37 mouse cellular contexts compared by ENCODE assay signal in genomic region chr4:33074406-33074805, GRCm38 (mm10). TPM values are rescaled to one million over a fixed set of nuclear protein-coding genes. Genes with fewer than 3 reads are reported as not detected.
"Had no signal": no experiment of that assay in that cellular context is flagged by ENCODE, and none has a peak within 500 bp of the region (broad histone marks: within the 10 kb centered on the region; RNA-seq: fewer than 3 reads in every experiment).

No protein-coding gene starts in this region.

- H3K36me3 ChIP-seq: limb, embryonic 10.5 days; limb, embryonic 12.5 days; limb, embryonic 13.5 days; limb, embryonic 15.5 days; liver, embryonic 12.5 days; liver, embryonic 13.5 days; liver, embryonic 15.5 days; lung, embryonic 15.5 days; midbrain, embryonic 10.5 days; midbrain, embryonic 12.5 days; midbrain, embryonic 15.5 days; neural tube, embryonic 12.5 days had no signal

- DNase-seq: left cerebral cortex, postnatal 4 days; liver; liver, embryonic 13.5 days; liver, postnatal 0 days; lung, adult 18-20 months; lung, adult 2 months; lung, embryonic 14.5 days; lung, postnatal 10 days; lung, postnatal 14 days; lung, postnatal 36 days; lung, postnatal 4 days; midbrain, embryonic 14.5 days had no signal

- H3K9me3 ChIP-seq: limb, embryonic 10.5 days; limb, embryonic 12.5 days; limb, embryonic 13.5 days; limb, embryonic 15.5 days; liver, embryonic 12.5 days; liver, embryonic 13.5 days; liver, embryonic 15.5 days; lung, embryonic 15.5 days; midbrain, embryonic 10.5 days; midbrain, embryonic 12.5 days; midbrain, embryonic 15.5 days; neural tube, embryonic 12.5 days had no signal

- H3K4me2 ChIP-seq: limb, embryonic 12.5 days; limb, embryonic 13.5 days; limb, embryonic 15.5 days; liver, embryonic 11.5 days; liver, embryonic 12.5 days; liver, embryonic 13.5 days; liver, embryonic 15.5 days; lung, embryonic 14.5 days; lung, embryonic 15.5 days; midbrain, embryonic 12.5 days; midbrain, embryonic 15.5 days; neural tube, embryonic 12.5 days had no signal

- H3K4me1 ChIP-seq: limb, embryonic 15.5 days; lung, embryonic 15.5 days; midbrain, embryonic 15.5 days had no signal

- H3K9ac ChIP-seq: limb, embryonic 12.5 days; limb, embryonic 13.5 days; limb, embryonic 15.5 days; liver, embryonic 12.5 days; liver, embryonic 13.5 days; liver, embryonic 14.5 days; liver, embryonic 15.5 days; liver, postnatal 0 days; lung, embryonic 14.5 days; lung, embryonic 15.5 days; midbrain, embryonic 12.5 days; midbrain, embryonic 15.5 days; neural tube, embryonic 12.5 days had no signal

- H3K27me3 ChIP-seq: limb, embryonic 12.5 days; limb, embryonic 13.5 days; limb, embryonic 15.5 days; liver, embryonic 12.5 days; liver, embryonic 13.5 days; liver, embryonic 15.5 days; lung, embryonic 15.5 days; midbrain, embryonic 15.5 days; neural tube, embryonic 12.5 days had no signal

- H3K27ac ChIP-seq: left cerebral cortex, adult 2 months; limb, embryonic 10.5 days; limb, embryonic 12.5 days; limb, embryonic 13.5 days; limb, embryonic 15.5 days; liver, embryonic 12.5 days; liver, embryonic 13.5 days; liver, embryonic 14.5 days; liver, embryonic 15.5 days; lung, embryonic 15.5 days; macrophage; midbrain, embryonic 10.5 days; midbrain, embryonic 12.5 days; midbrain, embryonic 15.5 days; neural tube, embryonic 12.5 days had no signal

- ATAC-seq: liver, embryonic 12.5 days; liver, postnatal 0 days; midbrain, embryonic 15.5 days; midbrain, embryonic 16.5 days had no signal

- H3K4me3 ChIP-seq: left cerebral cortex, adult 2 months; limb, embryonic 10.5 days; limb, embryonic 12.5 days; limb, embryonic 13.5 days; limb, embryonic 15.5 days; liver, embryonic 12.5 days; liver, embryonic 13.5 days; liver, embryonic 15.5 days; lung, embryonic 15.5 days; megakaryocyte, embryonic 14.5 days; midbrain, embryonic 10.5 days; midbrain, embryonic 12.5 days; midbrain, embryonic 15.5 days; myocyte; neural tube, embryonic 12.5 days had no signal

RNA-seq across cellular contexts. Expression of gene Gabrr2, which starts 11.6 kb away (rescaled TPM):
- polyA plus RNA-seq: liver, embryonic 11.5 days; liver, embryonic 12.5 days; liver, embryonic 13.5 days; liver, embryonic 15.5 days; liver, embryonic 16.5 days; liver, postnatal 0 days; macrophage; neural tube, embryonic 11.5 days had no signal

RNA-seq across cellular contexts. Expression of gene Gabrr1, which starts 57.9 kb away (rescaled TPM):
- polyA plus RNA-seq: limb, embryonic 10.5 days; limb, embryonic 11.5 days; limb, embryonic 12.5 days; limb, embryonic 13.5 days; limb, embryonic 14.5 days; liver, adult 2 months; liver, embryonic 11.5 days; liver, embryonic 13.5 days; liver, embryonic 15.5 days; liver, embryonic 16.5 days; liver, postnatal 0 days; lung, embryonic 14.5 days; lung, embryonic 15.5 days; lung, embryonic 16.5 days; lung, postnatal 0 days; macrophage; midbrain, embryonic 12.5 days; myocyte; neural tube, embryonic 11.5 days; neural tube, embryonic 12.5 days had no signal
